Mouse (Mus musculus) MEL (cell line): ENCODE measurements at regions not wholly inside any gene's neighbourhood (a gene's known extent, or its start where the extent isn't known, plus 50 kb on each side); places are given as distances from the start of the nearest gene placed in this dataset.

Experiments used
- CTCF ChIP-seq, 3 experiments: IDR thresholded peaks in 2 of 3; conservative IDR thresholded peaks in 1 of 3; 2 replicates each; pipeline ENCODE4 v1.5.1; 2011 to 2012; ENCODE audit warnings: low read length in 3 of 3, low read depth in 2 of 3, mild to moderate bottlenecking in 2 of 3, improper control_type of control experiment in 1 of 3, inconsistent platforms in 1 of 3, mixed read lengths in 1 of 3, moderate library complexity in 1 of 3; ENCODE audit not compliant: control insufficient read depth in 1 of 3, insufficient read depth in 1 of 3, poor library complexity in 1 of 3, severe bottlenecking in 1 of 3
- EP300 ChIP-seq, 2 experiments: IDR thresholded peaks; 2 replicates each; pipeline ENCODE4 v1.6.1; 2011; ENCODE audit warnings: improper control_type of control experiment in 2 of 2, low read length in 2 of 2, low read depth in 1 of 2, mild to moderate bottlenecking in 1 of 2
- NRF1 ChIP-seq: IDR thresholded peaks from 2 replicates; pipeline ENCODE4 v1.6.1; 2014; ENCODE audit warnings: low read depth, mild to moderate bottlenecking, inconsistent platforms, low read length, improper control_type of control experiment, moderate library complexity; ENCODE audit not compliant: poor library complexity, insufficient read depth, severe bottlenecking
- POLR2A ChIP-seq, 2 experiments: IDR thresholded peaks; 2 replicates each; pipeline ENCODE4 v1.6.1; 2011 to 2012; ENCODE audit warnings: low read length in 2 of 2, mild to moderate bottlenecking in 2 of 2, control low read depth in 1 of 2, improper control_type of control experiment in 1 of 2, low read depth in 1 of 2, moderate library complexity in 1 of 2; ENCODE audit not compliant: control insufficient read depth in 1 of 2, insufficient read depth in 1 of 2, poor library complexity in 1 of 2
- TBP ChIP-seq: IDR thresholded peaks from 2 replicates; pipeline ENCODE4 v1.8.0; 2011; ENCODE audit warnings: low read depth, low read length, improper control_type of control experiment

GRCm38 (mm10) chr14:76770106-76770505 is 213.4 kb upstream of the Serp2 start:
- TF ChIP-seq CTCF (IDR thresholded peaks at IDR 0.05 in 2 of 3, conservative IDR thresholded peaks at IDR 0.05 in 1 of 3; ENCODE audit: control insufficient read depth in 1 of 3, insufficient read depth in 1 of 3, low read depth in 2 of 3, low read length in 3 of 3, poor library complexity in 1 of 3, severe bottlenecking in 1 of 3) (no peak), NRF1 (no peak), POLR2A (IDR thresholded peaks at IDR 0.05; ENCODE audit: control insufficient read depth in 1 of 2, insufficient read depth in 1 of 2, low read depth in 1 of 2, low read length in 2 of 2, poor library complexity in 1 of 2) (no peak), TBP (no peak), EP300 (IDR thresholded peaks at IDR 0.05; ENCODE audit: low read depth in 1 of 2, low read length in 2 of 2) (no peak)
